Mouse (Mus musculus) hindbrain, embryonic 15.5 days (tissue): Measurements from ENCODE around the gene Aurka. TPM values are rescaled to one million over a fixed set of nuclear protein-coding genes. Genes with fewer than 3 reads are reported as not detected.
A peak's percentile ranks its signal among the peaks of the same experiment; 100 is the strongest.

Source experiments
- ATAC-seq: fragments of 200-750 bp; cut with Nextera tagmentation; 2 replicates; pipeline ENCODE4 v1.8.0; 2017; ENCODE audit warnings: low read depth, moderate number of reproducible peaks, moderate TSS enrichment; ENCODE audit not compliant: low FRiP score
- H3K27ac ChIP-seq: fragments of 300-500 bp; sonication (generic); replicated peaks from 2 replicates; pipeline ENCODE4 v1.5.1; 2015; ENCODE audit warnings: mild to moderate bottlenecking, inconsistent platforms
- H3K27me3 ChIP-seq: fragments of 300-500 bp; sonication (generic); 2 replicates; pipeline ENCODE4 v1.6.1; 2015; ENCODE audit warnings: control low read depth, inconsistent platforms
- H3K36me3 ChIP-seq: fragments of 300-500 bp; sonication (generic); 2 replicates; pipeline ENCODE4 v1.6.1; 2015; ENCODE audit warnings: control low read depth, inconsistent platforms
- H3K4me1 ChIP-seq: fragments of 300-500 bp; sonication (generic); replicated peaks from 2 replicates; pipeline ENCODE4 v1.6.1; 2015; ENCODE audit warnings: control low read depth, inconsistent platforms
- H3K4me2 ChIP-seq: fragments of 300-500 bp; sonication (generic); 2 replicates; pipeline ENCODE4 v1.6.1; 2015; ENCODE audit warnings: moderate library complexity, mild to moderate bottlenecking, inconsistent platforms
- H3K4me3 ChIP-seq: fragments of 300-500 bp; sonication (generic); 2 replicates; pipeline ENCODE4 v1.5.1; 2015; ENCODE audit warnings: mild to moderate bottlenecking, inconsistent platforms
- H3K9ac ChIP-seq: fragments of 300-500 bp; sonication (generic); 2 replicates; pipeline ENCODE4 v1.6.1; 2015; ENCODE audit warnings: inconsistent platforms
- H3K9me3 ChIP-seq: fragments of 300-500 bp; sonication (generic); 2 replicates; pipeline ENCODE4 v1.6.1; 2016; ENCODE audit warnings: control low read depth, inconsistent platforms
- WGBS: fragments of 180-500 bp; shearing (Covaris S2); methylation state at CpG from one replicate; pipeline ENCODE4 v1.1.7; 2015; 5-methylcytosine and 5-hydroxymethylcytosine counted together
- polyA plus RNA-seq: library from polyadenylated mRNA; unstranded; fragments of >200 nt; fragmentation: Nextera tagmentation; extraction: Ambion mirVana; gene quantifications from 2 replicates; pipeline ENCODE4 v1.2.1, GENCODE M21; 2015

Gene Aurka
- polyA plus RNA-seq, 1 experiment from 2014 or later = 21.4 TPM

DNA sequence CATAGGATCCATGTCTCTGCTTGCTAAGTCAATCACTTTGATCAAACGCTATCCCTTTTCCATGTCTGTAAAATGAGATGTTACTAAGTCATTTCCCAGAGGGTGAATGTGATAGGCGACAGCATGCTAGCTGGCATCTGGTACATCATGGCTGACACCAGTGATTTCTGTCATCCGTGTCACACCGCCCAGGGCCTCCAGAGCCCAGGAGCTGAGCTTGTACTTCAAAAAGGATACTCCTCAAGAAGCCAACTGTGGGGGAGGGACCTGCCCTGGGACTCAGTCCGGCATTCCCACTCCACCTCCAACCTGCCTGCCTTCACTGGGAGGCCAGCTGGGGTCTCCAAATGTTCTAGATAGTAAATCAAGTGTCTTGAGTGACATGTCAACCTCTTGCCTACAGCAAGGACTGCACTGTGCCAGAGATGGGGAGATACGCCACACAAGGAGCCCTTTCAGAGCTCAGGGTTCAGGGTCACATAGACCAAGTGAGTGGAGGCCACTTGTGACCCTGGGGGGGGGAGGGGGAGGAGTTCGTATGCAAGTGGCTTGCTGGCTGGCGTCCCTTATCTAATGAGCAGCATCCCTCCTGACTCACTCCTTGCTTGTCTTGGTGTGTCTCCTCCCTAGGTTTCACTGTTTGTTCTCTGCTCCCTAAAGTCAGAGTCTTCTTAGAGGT lies 23.3 kb downstream of the Aurka start:
- Histone ChIP-seq H3K4me3 (peak overlapping the region; percentile 57; the same call in 1 of the 2 replicates), H3K9ac (no peak overlapping the region), H3K9me3 (no peaks in the 10 kb centered on the region), H3K4me1 (peaks cover 32% of the 10 kb centered on the region), H3K27ac (no peak overlapping the region), H3K4me2 (peak overlapping the region; percentile 97), H3K36me3 (no peaks in the 10 kb centered on the region), H3K27me3 (no peaks in the 10 kb centered on the region)
- WGBS = 60% methylated on average over 8 of the region's 8 CpGs
- ATAC-seq = no peak

GRCm38 (mm10) chr2:172346034-172346929 lies 24.1 kb downstream of the Aurka start:
- 10% methylated on average over 31 of the region's 31 CpGs for WGBS
- peak overlapping the region; percentile 58 for H3K9ac ChIP-seq
- no peak overlapping the region for H3K27ac ChIP-seq
- no peaks in the 10 kb centered on the region for H3K27me3 ChIP-seq
- peak; percentile 7; the same call in 1 of the 2 replicates for ATAC-seq
- no peaks in the 10 kb centered on the region for H3K9me3 ChIP-seq
- H3K36me3 ChIP-seq = no peaks in the 10 kb centered on the region
- H3K4me1 ChIP-seq = peaks cover 35% of the 10 kb centered on the region
- peak overlapping the region; percentile 57 for H3K4me3 ChIP-seq
- H3K4me2 ChIP-seq = peak overlapping the region; percentile 97

GRCm38 (mm10) chr2:172345258-172345738 lies 25.0 kb downstream of the Aurka start, which contains the start of gene Fam210b:
Gene Fam210b (plus strand): TSS chr2:172345565.
- Histone ChIP-seq H3K4me2 (peak within 1 kb of the TSS; percentile 97), H3K9ac (peak within 1 kb of the TSS; percentile 58), H3K4me1 (peaks cover 35% of the 10 kb centered on the region), H3K36me3 (no peaks in the 10 kb centered on the region), H3K9me3 (no peaks in the 10 kb centered on the region), H3K27me3 (no peaks in the 10 kb centered on the region), H3K4me3 (peak within 1 kb of the TSS; percentile 57), H3K27ac (peak within 1 kb of the TSS; percentile 57)
- ATAC-seq = peak; percentile 96
- under 1% methylated on average over 35 of the region's 35 CpGs for WGBS

GRCm38 (mm10) chr2:172344669-172345068 lies 25.7 kb downstream of the Aurka start:
- Histone ChIP-seq H3K4me1 (peaks cover 35% of the 10 kb centered on the region), H3K4me3 (peak overlapping the region; percentile 57), H3K9ac (no peak overlapping the region), H3K27ac (peak overlapping the region; percentile 18), H3K27me3 (no peaks in the 10 kb centered on the region), H3K36me3 (no peaks in the 10 kb centered on the region), H3K9me3 (no peaks in the 10 kb centered on the region), H3K4me2 (peak overlapping the region; percentile 97)
- ATAC-seq = 0 out of 2 replicates have a peak, but pooled peaks have one; percentile 5
- WGBS = 42% methylated on average over 5 of the region's 5 CpGs

GRCm38 (mm10) chr2:172343751-172344150 lies 26.6 kb downstream of the Aurka start:
- Histone ChIP-seq H3K4me3 (no peak overlapping the region), H3K27ac (no peak overlapping the region), H3K4me1 (peaks cover 31% of the 10 kb centered on the region), H3K36me3 (no peaks in the 10 kb centered on the region), H3K27me3 (no peaks in the 10 kb centered on the region), H3K9me3 (no peaks in the 10 kb centered on the region), H3K9ac (no peak overlapping the region), H3K4me2 (no peak overlapping the region)
- WGBS = 85% methylated on average over 7 of the region's 7 CpGs
- no peak for ATAC-seq

GRCm38 (mm10) chr2:172341606-172342005 lies 28.7 kb downstream of the Aurka start:
- Histone ChIP-seq H3K9ac (no peak overlapping the region), H3K9me3 (no peaks in the 10 kb centered on the region), H3K27me3 (no peaks in the 10 kb centered on the region), H3K27ac (no peak overlapping the region), H3K4me2 (no peak overlapping the region), H3K4me3 (no peak overlapping the region), H3K4me1 (peaks cover 24% of the 10 kb centered on the region), H3K36me3 (no peaks in the 10 kb centered on the region)
- no peak for ATAC-seq
- WGBS = 19% methylated on average over 5 of the region's 5 CpGs

DNA sequence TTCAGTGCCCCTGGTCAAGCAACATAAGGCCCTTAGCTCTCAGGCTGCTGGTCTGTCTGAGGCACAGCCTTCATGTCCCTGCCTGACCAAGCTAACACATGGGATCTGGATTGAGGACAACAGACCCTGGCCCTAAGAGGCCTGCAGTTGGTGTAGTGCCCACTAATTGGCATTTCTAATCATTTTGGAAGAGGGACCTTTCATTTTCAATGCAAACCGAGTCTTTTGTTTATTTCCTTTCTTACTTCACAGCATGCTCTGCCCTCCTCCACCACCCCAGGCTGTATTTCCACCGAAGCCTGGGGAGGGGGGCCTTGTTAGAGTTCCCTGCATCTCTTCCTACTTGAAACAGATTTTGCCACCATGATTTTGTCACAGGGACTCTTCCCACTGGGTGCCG lies 29.4 kb downstream of the Aurka start:
- no peak for ATAC-seq
- H3K4me1 ChIP-seq = peaks cover 17% of the 10 kb centered on the region

GRCm38 (mm10) chr2:172338206-172338942 lies 32.0 kb downstream of the Aurka start:
- no peaks in the 10 kb centered on the region for H3K9me3 ChIP-seq
- H3K4me3 ChIP-seq = no peak overlapping the region
- H3K4me2 ChIP-seq = no peak overlapping the region
- no peak overlapping the region for H3K9ac ChIP-seq
- no peaks in the 10 kb centered on the region for H3K36me3 ChIP-seq
- H3K27me3 ChIP-seq = no peaks in the 10 kb centered on the region
- H3K27ac ChIP-seq = peak overlapping the region; percentile 20; the same call in 1 of the 2 replicates
- 63% methylated on average over 19 of the region's 19 CpGs for WGBS
- H3K4me1 ChIP-seq = 0 out of 2 replicates have a peak, but pooled peaks cover 7% of the 10 kb centered on the region
- 0 out of 2 replicates have a peak, but pooled peaks have one; percentile 17 for ATAC-seq

More for the DNA sequence above, 29.4 kb downstream of the Aurka start:
- WGBS = 19% methylated on average over 3 of the region's 3 CpGs
- Histone ChIP-seq H3K4me3 (no peak overlapping the region), H3K27me3 (no peaks in the 10 kb centered on the region), H3K9ac (no peak overlapping the region), H3K9me3 (no peaks in the 10 kb centered on the region), H3K36me3 (no peaks in the 10 kb centered on the region), H3K27ac (no peak overlapping the region), H3K4me2 (no peak overlapping the region)

GRCm38 (mm10) chr2:172329179-172329578 lies 41.2 kb downstream of the Aurka start:
- Histone ChIP-seq H3K27ac (no peak overlapping the region), H3K27me3 (0 out of 2 replicates have a peak, but pooled peaks cover 4% of the 10 kb centered on the region), H3K4me1 (no peaks in the 10 kb centered on the region), H3K4me3 (peak overlapping the region; percentile 24; the same call in 1 of the 2 replicates), H3K9ac (peak overlapping the region; percentile 37; the same call in 1 of the 2 replicates), H3K9me3 (no peaks in the 10 kb centered on the region), H3K36me3 (no peaks in the 10 kb centered on the region), H3K4me2 (peak overlapping the region; percentile 54)
- peak; percentile 91 for ATAC-seq
- 6% methylated on average over 13 of the region's 13 CpGs for WGBS

DNA sequence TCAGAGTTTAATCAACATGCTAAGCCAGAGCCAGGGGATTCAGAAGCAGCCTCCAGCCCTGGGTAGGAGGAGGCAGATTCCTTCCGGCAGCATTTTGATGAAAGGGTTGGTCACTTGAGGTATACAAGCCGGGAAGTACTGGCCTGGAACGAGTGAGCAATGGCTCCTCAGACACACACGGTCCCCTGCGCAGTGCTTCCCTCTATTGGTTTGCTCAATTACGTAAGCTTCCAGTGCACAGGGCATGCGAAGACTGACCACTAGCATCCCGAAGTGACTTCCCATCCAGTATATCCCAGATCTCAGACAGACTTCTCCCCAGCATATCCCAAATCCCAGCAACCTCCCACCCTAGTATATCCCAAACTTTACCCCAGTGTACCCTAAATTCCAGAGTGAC lies 42.1 kb downstream of the Aurka start:
- H3K9me3 ChIP-seq = no peaks in the 10 kb centered on the region
- no peak overlapping the region for H3K4me3 ChIP-seq
- 0 out of 2 replicates have a peak, but pooled peaks cover 4% of the 10 kb centered on the region for H3K27me3 ChIP-seq
- no peak for ATAC-seq
- H3K27ac ChIP-seq = no peak overlapping the region
- WGBS = 64% methylated on average over 8 of the region's 8 CpGs
- H3K4me1 ChIP-seq = no peaks in the 10 kb centered on the region
- no peaks in the 10 kb centered on the region for H3K36me3 ChIP-seq
- no peak overlapping the region for H3K4me2 ChIP-seq
- no peak overlapping the region for H3K9ac ChIP-seq

- 23% methylated on average over 9 of the region's 9 CpGs for WGBS
- Histone ChIP-seq H3K27me3 (no peaks in the 10 kb centered on the region), H3K36me3 (no peaks in the 10 kb centered on the region), H3K27ac (no peak overlapping the region), H3K9me3 (no peaks in the 10 kb centered on the region), H3K4me1 (no peaks in the 10 kb centered on the region), H3K4me3 (no peak overlapping the region), H3K9ac (no peak overlapping the region), H3K4me2 (no peak overlapping the region)
- no peak for ATAC-seq
Measured at GRCm38 (mm10) chr2:172320878-172321277, 49.5 kb downstream of the Aurka start.
